Mouse (Mus musculus): ENCODE measurements around the gene Gna13.

Gene Gna13

GRCm38 (mm10) chr11:109369026-109369637, 6.5 kb downstream of the Gna13 start:
- DNase-seq (ENCODE audit: low read depth, low spot score) = no peak

DNA sequence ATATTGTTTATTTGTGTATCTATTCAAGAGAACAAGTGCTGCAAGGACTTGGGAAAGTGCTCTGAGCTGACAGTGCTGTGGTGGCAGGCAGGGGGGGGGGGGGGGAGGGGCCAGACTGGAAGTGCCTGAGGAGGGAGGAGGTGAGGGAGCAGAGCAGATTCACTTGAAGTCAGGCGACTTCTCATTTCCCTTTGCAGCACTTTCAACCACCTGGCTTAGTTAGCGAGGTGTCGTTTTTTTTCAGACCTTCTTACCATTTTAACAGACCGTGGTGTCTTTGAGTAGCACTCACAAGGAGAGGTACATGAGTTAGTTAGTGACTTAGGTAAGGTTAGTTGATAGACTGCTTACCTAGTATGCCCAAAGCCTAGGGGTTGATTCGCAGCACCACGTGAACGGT, 12.8 kb downstream of the Gna13 start:
- DNase-seq (ENCODE audit: low read depth, low spot score) = no peak

GRCm38 (mm10) chr11:109376484-109377143, 14.0 kb downstream of the Gna13 start:
- no peak for DNase-seq (ENCODE audit: low read depth, low spot score)

- DNase-seq (ENCODE audit: low read depth, low spot score) = no peak
Measured at GRCm38 (mm10) chr11:109377477-109377876, 14.8 kb downstream of the Gna13 start.

DNA sequence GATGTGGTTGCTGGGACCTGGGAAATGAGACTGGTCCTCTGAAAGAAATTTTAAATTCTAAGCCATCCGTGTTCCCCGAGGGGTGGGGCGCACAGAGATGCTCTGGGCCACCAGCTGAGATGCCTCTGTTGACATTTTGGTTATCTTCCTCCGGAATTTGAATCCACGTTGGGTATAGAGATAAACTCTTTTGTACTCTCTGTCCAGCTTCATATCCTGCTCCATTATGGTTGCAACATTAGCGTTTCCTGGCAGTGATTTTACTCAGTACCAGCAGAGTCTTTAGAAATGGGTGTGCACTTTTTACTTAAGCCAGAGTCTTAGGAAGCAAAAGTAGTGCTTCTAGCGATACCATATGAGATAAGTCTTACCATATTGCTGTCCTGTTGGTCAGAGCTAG, 15.4 kb downstream of the Gna13 start:
- DNase-seq (ENCODE audit: low read depth, low spot score) = no peak

DNA sequence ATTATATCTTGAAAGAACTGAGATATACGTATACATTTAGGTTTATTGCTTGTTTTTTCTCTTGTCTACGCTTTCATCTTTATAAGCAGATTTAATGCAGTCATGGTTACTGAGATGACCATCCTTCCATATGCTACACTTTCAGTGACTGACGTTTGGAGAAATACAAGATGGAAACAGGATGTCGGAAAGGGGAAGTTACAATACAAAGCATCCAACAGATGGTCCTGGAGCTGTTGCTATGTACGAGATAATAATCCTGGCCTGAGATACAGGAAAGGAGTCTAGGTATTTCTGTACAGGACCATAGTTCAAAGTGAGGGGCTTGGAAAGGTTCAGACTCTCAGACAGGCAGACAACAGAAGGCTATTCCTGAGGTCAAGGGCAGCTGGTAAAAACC, 18.0 kb downstream of the Gna13 start:
- no peak for DNase-seq (ENCODE audit: low read depth, low spot score)

- no peak for DNase-seq (ENCODE audit: low read depth, low spot score)
Measured at GRCm38 (mm10) chr11:109385296-109385695, 22.7 kb downstream of the Gna13 start.

- DNase-seq (ENCODE audit: low read depth, low spot score) = no peak
Measured at GRCm38 (mm10) chr11:109389046-109389445, 26.4 kb downstream of the Gna13 start.

GRCm38 (mm10) chr11:109391200-109391599, 28.6 kb downstream of the Gna13 start:
- DNase-seq (ENCODE audit: low read depth, low spot score) = no peak

DNA sequence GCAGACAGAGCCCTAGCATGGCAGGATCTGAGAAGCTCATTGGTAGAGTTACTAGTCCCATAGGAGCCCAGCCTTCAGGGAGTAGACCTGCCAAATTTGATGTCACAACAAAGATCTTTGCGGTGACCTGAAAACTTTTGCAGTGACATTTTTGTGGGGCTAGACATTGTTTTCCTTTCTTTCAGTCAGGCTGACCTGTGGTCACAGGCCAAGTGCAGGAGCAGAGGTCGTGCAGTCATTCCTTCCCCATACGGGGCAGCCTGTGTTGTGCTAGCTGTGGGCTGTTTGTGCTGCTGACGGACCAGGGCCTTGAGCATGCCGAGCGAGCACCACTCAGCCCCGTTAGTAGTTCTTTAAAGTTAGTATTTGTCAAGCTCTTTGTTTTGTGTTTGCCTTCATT, 29.1 kb downstream of the Gna13 start:
- DNase-seq (ENCODE audit: low read depth, low spot score) = no peak

DNA sequence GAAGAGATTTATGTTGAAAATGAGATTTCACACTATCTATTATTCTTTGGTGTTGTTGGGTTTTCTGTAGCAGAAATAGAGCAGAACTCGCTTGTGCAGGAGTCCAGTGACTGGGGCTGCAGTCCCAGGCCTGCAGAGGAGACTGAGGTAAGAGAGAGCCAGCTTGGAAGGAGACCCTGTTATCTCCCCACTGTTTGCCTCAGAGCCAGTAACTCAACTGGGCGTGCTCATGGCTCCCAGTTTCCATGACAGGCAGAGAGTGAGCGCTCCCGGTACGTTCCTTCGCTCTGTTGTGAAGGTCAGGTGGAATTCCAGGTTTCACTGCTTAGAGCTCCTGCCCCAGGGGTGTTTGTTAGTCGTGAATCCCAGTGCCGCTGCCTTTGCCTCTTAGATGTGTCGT, 30.0 kb downstream of the Gna13 start:
- no peak for DNase-seq (ENCODE audit: low read depth, low spot score)

- DNase-seq (ENCODE audit: low read depth, low spot score) = no peak
Measured at GRCm38 (mm10) chr11:109394758-109395157, 32.1 kb downstream of the Gna13 start.

- no peak for DNase-seq (ENCODE audit: low read depth, low spot score)
Measured at GRCm38 (mm10) chr11:109395291-109395690, 32.7 kb downstream of the Gna13 start.

DNA sequence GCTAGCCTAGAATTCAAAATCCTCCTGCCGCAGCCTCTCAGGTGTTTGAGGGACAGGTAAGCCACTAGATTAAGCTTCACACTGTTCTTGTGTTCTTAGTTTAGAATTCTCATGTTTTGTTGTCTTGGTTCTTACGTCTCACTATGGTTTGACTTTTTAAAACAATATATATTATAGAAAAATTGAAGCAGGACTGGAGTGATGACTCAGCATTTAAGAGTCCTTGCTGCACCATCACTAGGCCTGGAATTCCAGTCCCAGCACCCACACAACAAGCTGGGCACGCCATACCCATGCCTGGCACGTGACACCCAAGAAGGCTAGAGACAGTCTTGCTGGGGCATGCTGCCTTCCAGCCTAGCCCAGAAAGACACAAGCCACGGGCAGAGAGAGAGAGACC, 43.8 kb downstream of the Gna13 start:
- DNase-seq (ENCODE audit: low read depth, low spot score) = no peak

DNA sequence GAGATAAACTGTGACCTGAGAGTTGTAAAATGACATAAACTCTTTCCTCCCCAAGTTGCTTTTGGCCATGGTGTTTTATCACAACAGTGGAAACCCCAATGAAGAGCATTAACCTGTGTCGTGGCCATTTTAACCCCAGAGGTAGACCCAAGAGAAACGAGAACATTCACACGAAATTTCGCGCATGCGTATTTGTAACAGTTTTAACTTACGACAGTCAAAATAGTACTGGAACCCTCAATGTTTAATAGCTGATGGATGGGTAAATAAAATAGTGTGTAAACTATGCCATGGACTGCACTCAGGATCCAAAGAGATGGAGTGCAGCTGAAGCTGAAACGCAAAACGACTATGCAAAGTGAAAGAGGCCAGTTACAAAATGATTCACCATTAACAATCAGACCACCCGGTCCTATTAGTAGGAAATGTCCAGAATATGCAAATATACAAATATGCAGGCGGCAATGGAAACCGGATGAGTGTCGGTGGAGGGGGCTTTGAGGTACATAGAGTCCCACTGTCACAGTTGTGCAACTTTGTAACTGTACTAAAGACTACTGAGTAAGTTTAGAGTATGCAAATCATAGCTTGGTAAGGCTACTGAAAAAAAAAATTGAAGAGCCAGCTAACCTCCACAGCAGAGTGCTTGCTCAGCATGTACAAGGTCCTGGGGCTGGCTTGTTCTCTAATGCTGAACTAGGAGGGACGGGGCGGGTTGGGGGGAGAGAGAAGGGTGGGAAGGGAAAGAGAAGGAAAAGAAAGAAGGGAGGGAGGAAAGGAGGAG, 47.8 kb downstream of the Gna13 start:
- no peak for DNase-seq (ENCODE audit: low read depth, low spot score)

GRCm38 (mm10) chr11:109413617-109414016, 51.0 kb downstream of the Gna13 start, which contains the start of gene 9930022D16Rik:
9930022D16Rik (plus strand) TSS chr11:109413917.
- DNase-seq (ENCODE audit: low read depth, low spot score) = no peak

GRCm38 (mm10) chr11:109414802-109415201, 52.2 kb downstream of the Gna13 start:
- DNase-seq (ENCODE audit: low read depth, low spot score) = no peak

DNA sequence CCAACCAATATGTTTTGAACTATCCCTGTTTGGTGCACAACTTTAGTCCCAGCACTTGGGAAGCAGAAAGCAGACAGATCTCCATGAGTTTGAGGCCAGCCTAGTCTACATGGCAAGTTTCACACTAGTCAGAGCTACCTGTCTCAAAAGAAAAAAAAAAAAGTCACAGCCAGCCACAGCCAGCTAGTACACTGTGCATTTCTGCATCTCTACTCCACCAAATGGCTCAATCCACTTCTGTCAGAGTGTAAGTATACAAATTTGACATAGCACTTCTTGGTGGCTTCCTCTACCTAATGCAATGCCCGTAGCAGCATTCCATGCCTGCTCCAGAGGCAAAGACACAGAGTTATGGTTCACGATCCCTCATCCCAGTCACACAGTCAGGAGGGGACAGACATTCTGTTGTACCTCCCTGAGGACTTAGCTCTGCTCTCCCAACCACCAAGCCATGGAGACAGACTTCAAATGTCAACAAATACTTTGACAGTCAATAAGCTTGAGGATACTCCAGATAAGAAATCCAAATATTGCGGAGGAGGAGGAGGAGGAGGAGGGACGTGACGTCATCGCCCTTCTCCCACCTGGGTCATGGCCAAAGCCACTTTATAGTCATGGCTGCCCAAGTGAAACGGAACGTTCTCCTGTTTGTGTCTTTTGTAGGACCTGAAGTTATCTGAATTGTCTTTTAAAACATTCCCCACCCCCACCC, 54.2 kb downstream of the Gna13 start:
- DNase-seq (ENCODE audit: low read depth, low spot score) = no peak

- DNase-seq (ENCODE audit: low read depth, low spot score) = no peak
Measured at GRCm38 (mm10) chr11:109417472-109418040, 54.9 kb downstream of the Gna13 start.

DNA sequence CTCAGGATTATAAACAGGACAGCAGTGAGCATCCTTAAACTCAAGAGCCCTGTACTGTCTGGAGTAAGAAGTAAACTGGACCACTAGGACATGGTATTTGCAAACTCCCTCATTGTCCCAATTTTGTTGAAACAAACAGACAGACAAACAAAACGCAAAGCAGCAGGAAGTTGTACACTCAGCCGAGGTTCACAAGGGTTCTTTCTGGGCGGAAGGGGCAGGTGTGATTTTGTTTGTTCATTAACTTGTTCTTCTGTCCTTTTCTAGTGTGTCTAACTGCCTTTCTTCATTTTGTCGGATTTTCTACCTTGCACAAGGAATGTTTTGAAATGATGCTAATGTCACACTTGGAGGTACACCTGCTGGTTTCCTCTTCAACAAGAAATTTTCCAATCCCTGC, 56.8 kb downstream of the Gna13 start:
- DNase-seq (ENCODE audit: low read depth, low spot score) = no peak

GRCm38 (mm10) chr11:109419961-109420566, 57.4 kb downstream of the Gna13 start:
- DNase-seq (ENCODE audit: low read depth, low spot score) = peak; percentile 55
